Mouse (Mus musculus): ENCODE data around the gene Zfyve1.

DNA sequence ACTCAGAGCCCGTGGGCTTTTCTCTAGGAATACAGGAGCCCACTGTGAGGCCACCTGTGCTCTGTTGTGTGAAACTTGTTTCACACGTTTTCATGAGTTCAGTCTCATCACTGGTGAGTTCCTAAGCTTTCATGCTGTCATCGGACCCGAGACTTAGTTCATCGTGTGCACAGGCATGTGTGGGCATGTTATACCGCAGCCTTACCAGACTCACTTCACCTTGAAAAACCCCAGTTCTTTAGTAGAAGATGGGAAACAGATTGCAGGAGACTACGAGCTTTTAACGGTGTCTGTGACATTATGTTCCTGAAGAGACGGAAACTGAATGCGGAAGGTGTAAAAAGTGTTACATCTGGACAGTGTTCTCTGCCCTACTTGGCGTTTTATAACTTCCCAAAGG lies 61.6 kb downstream of the Zfyve1 start:
- TF ChIP-seq POLR2A (IDR thresholded peaks at IDR 0.05; ENCODE audit: low read depth, low read length) (no peak), CTCF (IDR thresholded peaks at IDR 0.05; ENCODE audit: borderline replicate concordance, insufficient read depth, low read length) (no peak)

Measured in embryonic fibroblast, embryonic 13.5 days (primary cell).